ENCODE assay signal across 31 mouse cellular contexts in genomic region chr17:46926192-46926591, GRCm38 (mm10). TPM values are rescaled to one million over a fixed set of nuclear protein-coding genes. Genes with fewer than 3 reads are reported as not detected.
DNase-seq lines count a peak whose midpoint lies in the region; ATAC-seq and TF ChIP-seq lines count a peak whose summit lies in the region.
"Had no signal": no experiment of that assay in that cellular context is flagged by ENCODE, and none has a peak within 500 bp of the region (broad histone marks: within the 10 kb centered on the region; RNA-seq: fewer than 3 reads in every experiment).

No protein-coding gene starts in this region.

- no peak overlapping the region for H3K27ac ChIP-seq in embryonic facial prominence, embryonic 14.5 days (replicated peaks; ENCODE audit: low read depth, low read length)
- H3K27ac ChIP-seq in embryonic facial prominence, embryonic 10.5 days (replicated peaks) = no peak overlapping the region
- H3K27ac ChIP-seq: embryonic facial prominence, embryonic 15.5 days; gastrocnemius, adult 2 months; heart, embryonic 15.5 days; hindbrain, embryonic 10.5 days; hindbrain, embryonic 13.5 days had no signal

- no peak for ATAC-seq in embryonic facial prominence, embryonic 14.5 days (ENCODE audit: low read depth)
- ATAC-seq: forebrain, embryonic 14.5 days; forebrain, postnatal 0 days; hindbrain, embryonic 16.5 days had no signal

- no peaks in the 10 kb centered on the region for H3K4me1 ChIP-seq in embryonic facial prominence, embryonic 14.5 days (ENCODE audit: control insufficient read depth, insufficient read depth, low read length)
- peaks cover 18% of the 10 kb centered on the region for H3K4me1 ChIP-seq in embryonic facial prominence, embryonic 10.5 days
- peaks cover 60% of the 10 kb centered on the region for H3K4me1 ChIP-seq in E14TG2a.4 (replicated peaks; ENCODE audit: low read depth, low read length)
- H3K4me1 ChIP-seq: embryonic facial prominence, embryonic 15.5 days; heart, embryonic 15.5 days; hindbrain, embryonic 13.5 days had no signal

- H3K4me3 ChIP-seq in embryonic facial prominence, embryonic 14.5 days (ENCODE audit: low read depth, low read length) = no peak overlapping the region
- no peak overlapping the region for H3K4me3 ChIP-seq in embryonic facial prominence, embryonic 10.5 days
- H3K4me3 ChIP-seq in E14TG2a.4 (replicated peaks; ENCODE audit: low read length) = 0 out of 2 replicates have a peak overlapping the region, but pooled peaks have one; percentile 4
- H3K4me3 ChIP-seq: embryonic facial prominence, embryonic 15.5 days; gastrocnemius, adult 2 months; heart, embryonic 15.5 days; hindbrain, embryonic 10.5 days; hindbrain, embryonic 13.5 days had no signal

- H3K36me3 ChIP-seq in embryonic facial prominence, embryonic 14.5 days (ENCODE audit: control insufficient read depth, insufficient read depth, low read length) = peaks cover 24% of the 10 kb centered on the region
- peaks cover 37% of the 10 kb centered on the region for H3K36me3 ChIP-seq in embryonic facial prominence, embryonic 10.5 days (replicated peaks)
- peaks cover 9% of the 10 kb centered on the region for H3K36me3 ChIP-seq in E14TG2a.4 (ENCODE audit: insufficient read depth, low read length)

- no peak for TF ChIP-seq CTCF in E14TG2a.4 (conservative IDR thresholded peaks at IDR 0.05; ENCODE audit: low read length)

- H3K9ac ChIP-seq in embryonic facial prominence, embryonic 14.5 days (ENCODE audit: low read depth, low read length) = no peak overlapping the region
- H3K9ac ChIP-seq: embryonic facial prominence, embryonic 15.5 days; forebrain, postnatal 0 days; heart, embryonic 15.5 days; hindbrain, embryonic 13.5 days had no signal

- H3K9me3 ChIP-seq in embryonic facial prominence, embryonic 14.5 days (ENCODE audit: control insufficient read depth, low read length) = no peaks in the 10 kb centered on the region
- no peaks in the 10 kb centered on the region for H3K9me3 ChIP-seq in embryonic facial prominence, embryonic 10.5 days
- no peaks in the 10 kb centered on the region for H3K9me3 ChIP-seq in E14TG2a.4 (ENCODE audit: low read length)
- H3K9me3 ChIP-seq: embryonic facial prominence, embryonic 15.5 days; heart, embryonic 15.5 days; hindbrain, embryonic 10.5 days; hindbrain, embryonic 13.5 days had no signal

- 51% methylated on average over 6 of the region's 6 CpGs for WGBS in embryonic facial prominence, embryonic 14.5 days
- 56% methylated on average over 6 of the region's 6 CpGs for WGBS in embryonic facial prominence, embryonic 10.5 days

- peak; percentile 4 for DNase-seq in embryonic facial prominence, embryonic 14.5 days (ENCODE audit: low spot score)
- no peak for DNase-seq in embryonic facial prominence, embryonic 10.5 days (ENCODE audit: low spot score)
- peak; percentile 88 for DNase-seq in retina, adult 2 months (ENCODE audit: low read depth, low spot score)
- peak; percentile 74 for DNase-seq in retina, postnatal 7 days (ENCODE audit: low read depth, low spot score)
- no peak for DNase-seq in thymus, postnatal 14 days
- no peak for DNase-seq in lung, postnatal 36 days
- DNase-seq: adrenal gland, adult 2 months; adrenal gland, postnatal 14 days; cerebellum, adult 11-12 months; cerebellum, adult 8-10 months; cerebellum, postnatal 10 days; cerebellum, postnatal 36 days; embryo, embryonic 11 days; forebrain, postnatal 0 days; gastrocnemius, adult 2 months; gastrocnemius, postnatal 14 days; heart, adult 11 months; heart, postnatal 10 days; heart, postnatal 36 days had no signal

- H3K27me3 ChIP-seq in embryonic facial prominence, embryonic 14.5 days (replicated peaks; ENCODE audit: control insufficient read depth, insufficient read depth, low read length) = no peaks in the 10 kb centered on the region
- no peaks in the 10 kb centered on the region for H3K27me3 ChIP-seq in embryonic facial prominence, embryonic 10.5 days (replicated peaks; ENCODE audit: low read depth, poor library complexity, severe bottlenecking)
- H3K27me3 ChIP-seq in E14TG2a.4 (ENCODE audit: insufficient read depth, low read length) = no peaks in the 10 kb centered on the region
- H3K27me3 ChIP-seq: embryonic facial prominence, embryonic 15.5 days; heart, embryonic 15.5 days; hindbrain, embryonic 13.5 days had no signal

- H3K4me2 ChIP-seq in embryonic facial prominence, embryonic 14.5 days (ENCODE audit: low read depth, low read length) = no peak overlapping the region
- H3K4me2 ChIP-seq: embryonic facial prominence, embryonic 15.5 days; heart, embryonic 11.5 days; heart, embryonic 15.5 days; hindbrain, embryonic 13.5 days had no signal

RNA-seq across cellular contexts. Expression of gene Prph2, which starts 15.9 kb away (rescaled TPM):
- polyA plus RNA-seq in embryonic facial prominence, embryonic 14.5 days (2014; fragmentation: Nextera tagmentation; extraction: Ambion mirVana) = not detected in 2 replicates
- polyA plus RNA-seq in embryonic facial prominence, embryonic 10.5 days (2016; fragmentation: Nextera tagmentation; extraction: Ambion mirVana) = not detected in 2 replicates
- polyA plus RNA-seq: adrenal gland, adult 2 months; cortical plate, adult 2 months; embryonic facial prominence, embryonic 11.5 days; embryonic facial prominence, embryonic 15.5 days; forebrain, embryonic 11.5 days; forebrain, embryonic 14.5 days; forebrain, postnatal 0 days; frontal cortex, adult 2 months; heart, embryonic 11.5 days; heart, embryonic 15.5 days; hindbrain, embryonic 10.5 days; hindbrain, embryonic 13.5 days; hindbrain, embryonic 16.5 days had no signal

RNA-seq across cellular contexts. Expression of gene Tbcc, which starts 35.7 kb away (rescaled TPM):
- polyA plus RNA-seq in embryonic facial prominence, embryonic 14.5 days (2014; fragmentation: Nextera tagmentation; extraction: Ambion mirVana) = 55.0 and 63.3 TPM in 2 replicates
- polyA plus RNA-seq in embryonic facial prominence, embryonic 10.5 days (2016; fragmentation: Nextera tagmentation; extraction: Ambion mirVana) = 52.9 and 57.9 TPM in 2 replicates

Comparison
In these comparisons a context has a peak if more than half of its experiments do, and no peak if none do; other contexts are left out.
1. DNase-seq: peak in embryonic facial prominence, embryonic 14.5 days (single experiment), retina, adult 2 months (single experiment) and retina, postnatal 7 days (single experiment); none in embryonic facial prominence, embryonic 10.5 days (single experiment), thymus, postnatal 14 days (single experiment) and lung, postnatal 36 days (single experiment).